Mouse (Mus musculus) lung, adult 2 months (tissue): ENCODE data around the gene Arid3a.

Source experiments
- CTCF ChIP-seq: fragments of 200-500 bp; IDR thresholded peaks from 2 replicates; pipeline ENCODE4 v1.5.1; 2011; ENCODE audit warnings: mild to moderate bottlenecking, low read length, control low read depth; ENCODE audit not compliant: insufficient read depth
- POLR2A ChIP-seq: fragments of 200-500 bp; IDR thresholded peaks from 2 replicates; pipeline ENCODE4 v1.6.1; 2011; ENCODE audit warnings: low read depth, mild to moderate bottlenecking, control low read depth, low read length, borderline replicate concordance; ENCODE audit errors: extremely low read depth

DNA sequence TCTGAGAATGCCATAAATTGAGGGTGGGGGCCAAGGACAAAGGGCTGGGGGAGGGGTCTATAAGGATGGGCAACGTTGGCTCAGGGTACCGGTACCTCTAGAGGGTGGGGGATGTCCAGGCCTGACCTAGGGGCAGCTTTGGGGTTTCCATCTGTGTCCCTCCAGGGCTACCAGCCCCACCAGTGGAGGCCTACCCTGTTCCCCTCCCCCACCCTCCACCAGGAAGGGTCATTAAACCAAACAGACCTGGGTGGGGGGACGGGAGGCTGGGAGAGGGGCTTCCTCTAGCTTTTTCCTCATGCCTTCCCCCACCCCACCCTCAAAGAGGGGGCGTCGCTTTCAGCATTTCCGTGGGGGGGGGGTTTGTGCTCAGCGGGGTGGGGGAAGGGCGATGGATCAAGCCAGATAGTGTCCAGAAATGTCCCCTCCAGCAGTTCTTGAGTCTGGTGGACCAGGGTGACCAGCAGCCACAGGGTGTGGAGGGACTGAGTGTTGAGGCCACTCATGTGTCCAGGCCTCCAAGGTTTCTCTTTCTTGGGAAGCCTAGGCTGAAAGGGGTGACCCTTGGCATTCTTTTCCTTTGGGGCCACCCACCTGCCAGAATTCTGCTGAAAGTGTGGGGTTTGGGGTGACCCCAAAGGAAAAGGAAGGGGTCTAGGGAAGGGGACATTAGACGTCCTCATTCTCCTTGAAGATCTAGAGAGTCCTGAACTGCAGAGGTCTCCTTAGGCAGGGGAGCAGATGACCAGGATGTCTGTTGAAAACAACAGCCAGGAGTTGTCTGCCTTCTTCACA lies 2.3 kb downstream of the Arid3a start:
- TF ChIP-seq CTCF: no peak
- no peak for TF ChIP-seq POLR2A
